Mouse (Mus musculus): ENCODE data around the gene Rnf220. TPM values are rescaled to one million over a fixed set of nuclear protein-coding genes. Genes with fewer than 3 reads are reported as not detected.

Gene Rnf220
- total and polyA plus RNA-seq, 2 experiments from 2014 or later: 25.6 to 62.3 TPM

DNA sequence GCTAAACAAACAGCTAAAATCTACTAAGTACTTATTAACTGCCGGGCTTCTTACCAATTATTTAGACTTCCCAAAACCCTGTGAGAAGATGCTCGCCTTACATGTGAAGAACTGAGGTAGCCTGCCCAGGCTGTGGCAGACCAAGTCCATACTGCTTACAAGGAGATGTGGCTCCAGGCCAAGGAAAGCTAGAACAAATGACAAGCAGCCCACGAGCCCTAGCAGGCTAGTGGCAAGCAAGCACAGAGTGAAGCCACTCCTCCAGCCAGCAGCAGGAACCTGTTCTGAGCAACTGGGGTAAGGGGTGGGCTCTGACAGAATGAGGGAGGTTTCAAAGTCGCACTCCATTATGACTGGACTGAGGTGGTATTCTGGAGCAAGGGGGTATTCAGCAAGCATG is 222.1 kb downstream of the Rnf220 start:
- Histone ChIP-seq H3K4me3 (ENCODE audit: low read depth, low read length) (no peak overlapping the region), H3K4me1 (ENCODE audit: control insufficient read depth, insufficient read depth) (no peaks in the 10 kb centered on the region), H3K4me2 (ENCODE audit: low read depth, low read length) (no peak overlapping the region), H3K27ac (ENCODE audit: low read depth) (no peak overlapping the region), H3K36me3 (replicated peaks; ENCODE audit: control insufficient read depth, insufficient read depth, low read length) (peaks cover 77% of the 10 kb centered on the region), H3K27me3 (ENCODE audit: control insufficient read depth, insufficient read depth, low read length) (no peaks in the 10 kb centered on the region), H3K9me3 (replicated peaks; ENCODE audit: control insufficient read depth, low read length) (0 out of 2 replicates have a peak, but pooled peaks cover 4% of the 10 kb centered on the region), H3K9ac (replicated peaks; ENCODE audit: low read depth, low read length) (no peak overlapping the region)
- no peak for ATAC-seq (ENCODE audit: insufficient read depth, low read depth)
- no peak for TF ChIP-seq CTCF (IDR thresholded peaks at IDR 0.05; ENCODE audit: low read depth)
- TF ChIP-seq EP300 (IDR thresholded peaks at IDR 0.05; ENCODE audit: low read depth): no peak
- 86% methylated on average over 4 of the region's 4 CpGs for WGBS
- DNase-seq (ENCODE audit: low spot score): no peak

GRCm38 (mm10) chr4:117272459-117272858 is 224.4 kb downstream of the Rnf220 start:
- Histone ChIP-seq H3K4me1 (ENCODE audit: control insufficient read depth, insufficient read depth) (no peaks in the 10 kb centered on the region), H3K36me3 (replicated peaks; ENCODE audit: control insufficient read depth, insufficient read depth, low read length) (peaks cover 77% of the 10 kb centered on the region), H3K27ac (ENCODE audit: low read depth) (no peak overlapping the region), H3K27me3 (ENCODE audit: control insufficient read depth, insufficient read depth, low read length) (no peaks in the 10 kb centered on the region), H3K4me3 (ENCODE audit: low read depth, low read length) (no peak overlapping the region), H3K9me3 (replicated peaks; ENCODE audit: control insufficient read depth, low read length) (0 out of 2 replicates have a peak, but pooled peaks cover 4% of the 10 kb centered on the region), H3K9ac (replicated peaks; ENCODE audit: low read depth, low read length) (no peak overlapping the region), H3K4me2 (ENCODE audit: low read depth, low read length) (no peak overlapping the region)
- 48% methylated on average over 12 of the region's 12 CpGs for WGBS
- ATAC-seq (ENCODE audit: insufficient read depth, low read depth) (no peak), DNase-seq (ENCODE audit: low spot score) (no peak)
- TF ChIP-seq CTCF (IDR thresholded peaks at IDR 0.05; ENCODE audit: low read depth) (no peak), EP300 (IDR thresholded peaks at IDR 0.05; ENCODE audit: low read depth) (no peak)

- peak; percentile 55 for ATAC-seq (ENCODE audit: insufficient read depth, low read depth)
- Histone ChIP-seq H3K9ac (replicated peaks; ENCODE audit: low read depth, low read length) (no peak overlapping the region), H3K36me3 (replicated peaks; ENCODE audit: control insufficient read depth, insufficient read depth, low read length) (peaks cover 56% of the 10 kb centered on the region), H3K4me2 (ENCODE audit: low read depth, low read length) (no peak overlapping the region), H3K4me1 (ENCODE audit: control insufficient read depth, insufficient read depth) (no peaks in the 10 kb centered on the region), H3K9me3 (replicated peaks; ENCODE audit: control insufficient read depth, low read length) (0 out of 2 replicates have a peak, but pooled peaks cover 4% of the 10 kb centered on the region), H3K27ac (ENCODE audit: low read depth) (no peak overlapping the region), H3K27me3 (ENCODE audit: control insufficient read depth, insufficient read depth, low read length) (no peaks in the 10 kb centered on the region), H3K4me3 (ENCODE audit: low read depth, low read length) (no peak overlapping the region)
- TF ChIP-seq EP300 (IDR thresholded peaks at IDR 0.05; ENCODE audit: low read depth) (no peak), CTCF (IDR thresholded peaks at IDR 0.05; ENCODE audit: low read depth) (peak; percentile 95)
- peak; percentile 71 for DNase-seq (ENCODE audit: low spot score)
- WGBS: 11% methylated on average over 6 of the region's 6 CpGs
Measured at GRCm38 (mm10) chr4:117270278-117270677, 226.6 kb downstream of the Rnf220 start.

- Histone ChIP-seq H3K4me2 (ENCODE audit: low read depth, low read length) (no peak overlapping the region), H3K36me3 (replicated peaks; ENCODE audit: control insufficient read depth, insufficient read depth, low read length) (peaks cover 35% of the 10 kb centered on the region), H3K9ac (replicated peaks; ENCODE audit: low read depth, low read length) (no peak overlapping the region), H3K27me3 (ENCODE audit: control insufficient read depth, insufficient read depth, low read length) (no peaks in the 10 kb centered on the region), H3K4me3 (ENCODE audit: low read depth, low read length) (no peak overlapping the region), H3K9me3 (replicated peaks; ENCODE audit: control insufficient read depth, low read length) (no peaks in the 10 kb centered on the region), H3K4me1 (ENCODE audit: control insufficient read depth, insufficient read depth) (no peaks in the 10 kb centered on the region), H3K27ac (ENCODE audit: low read depth) (no peak overlapping the region)
- DNase-seq (ENCODE audit: low spot score) (no peak), ATAC-seq (ENCODE audit: insufficient read depth, low read depth) (no peak)
- TF ChIP-seq EP300 (IDR thresholded peaks at IDR 0.05; ENCODE audit: low read depth) (no peak), CTCF (IDR thresholded peaks at IDR 0.05; ENCODE audit: low read depth) (no peak)
- WGBS: 84% methylated on average over 25 of the region's 25 CpGs
Measured at GRCm38 (mm10) chr4:117267831-117268437, 228.9 kb downstream of the Rnf220 start.

GRCm38 (mm10) chr4:117267284-117267683 is 229.6 kb downstream of the Rnf220 start:
- Histone ChIP-seq H3K27ac (ENCODE audit: low read depth) (no peak overlapping the region), H3K4me1 (ENCODE audit: control insufficient read depth, insufficient read depth) (no peaks in the 10 kb centered on the region), H3K4me2 (ENCODE audit: low read depth, low read length) (no peak overlapping the region), H3K27me3 (ENCODE audit: control insufficient read depth, insufficient read depth, low read length) (no peaks in the 10 kb centered on the region), H3K4me3 (ENCODE audit: low read depth, low read length) (no peak overlapping the region), H3K36me3 (replicated peaks; ENCODE audit: control insufficient read depth, insufficient read depth, low read length) (peaks cover 28% of the 10 kb centered on the region), H3K9me3 (replicated peaks; ENCODE audit: control insufficient read depth, low read length) (no peaks in the 10 kb centered on the region), H3K9ac (replicated peaks; ENCODE audit: low read depth, low read length) (no peak overlapping the region)
- DNase-seq (ENCODE audit: low spot score) (peak; percentile 56), ATAC-seq (ENCODE audit: insufficient read depth, low read depth) (peak; percentile 33; the same call in 1 of the 2 replicates)
- peak; percentile 95 for TF ChIP-seq CTCF (IDR thresholded peaks at IDR 0.05; ENCODE audit: low read depth)
- no peak for TF ChIP-seq EP300 (IDR thresholded peaks at IDR 0.05; ENCODE audit: low read depth)
- 8% methylated on average over 2 of the region's 2 CpGs for WGBS

- Histone ChIP-seq H3K27me3 (ENCODE audit: control insufficient read depth, insufficient read depth, low read length) (no peaks in the 10 kb centered on the region), H3K36me3 (replicated peaks; ENCODE audit: control insufficient read depth, insufficient read depth, low read length) (peaks cover 3% of the 10 kb centered on the region; the same call in 1 of the 2 replicates), H3K4me1 (ENCODE audit: control insufficient read depth, insufficient read depth) (no peaks in the 10 kb centered on the region), H3K9ac (replicated peaks; ENCODE audit: low read depth, low read length) (no peak overlapping the region), H3K27ac (ENCODE audit: low read depth) (no peak overlapping the region), H3K4me2 (ENCODE audit: low read depth, low read length) (no peak overlapping the region), H3K4me3 (ENCODE audit: low read depth, low read length) (no peak overlapping the region), H3K9me3 (replicated peaks; ENCODE audit: control insufficient read depth, low read length) (no peaks in the 10 kb centered on the region)
- WGBS: 64% methylated on average over 8 of the region's 8 CpGs
- TF ChIP-seq CTCF (IDR thresholded peaks at IDR 0.05; ENCODE audit: low read depth) (no peak), EP300 (IDR thresholded peaks at IDR 0.05; ENCODE audit: low read depth) (no peak)
- no peak for ATAC-seq (ENCODE audit: insufficient read depth, low read depth)
- DNase-seq (ENCODE audit: low spot score): no peak
Measured at GRCm38 (mm10) chr4:117262987-117263386, 233.9 kb downstream of the Rnf220 start.
